Mouse (Mus musculus) heart, adult 2 months (tissue): ENCODE measurements around the gene Fads6. TPM values are rescaled to one million over a fixed set of nuclear protein-coding genes. Genes with fewer than 3 reads are reported as not detected.
A peak's percentile ranks its signal among the peaks of the same experiment; 100 is the strongest.

Experiments
- DNase-seq, 2 experiments: peaks; one replicate each; pipeline ENCODE4 v3.0.0; 2021
- H3K27ac ChIP-seq: fragments of 200-600 bp; 2 replicates; pipeline ENCODE4 v1.8.1; 2022
- H3K27me3 ChIP-seq: fragments of 200-500 bp; 2 replicates; pipeline ENCODE4 v1.6.1; 2012; ENCODE audit warnings: mild to moderate bottlenecking, low read length, inconsistent platforms, mixed read lengths; ENCODE audit not compliant: control insufficient read depth, insufficient read depth
- H3K36me3 ChIP-seq: fragments of 200-500 bp; 2 replicates; pipeline ENCODE4 v1.6.1; 2012; ENCODE audit warnings: low read length, inconsistent platforms; ENCODE audit not compliant: control insufficient read depth, insufficient read depth
- H3K4me1 ChIP-seq: fragments of 200-500 bp; 2 replicates; pipeline ENCODE4 v1.6.1; 2011; ENCODE audit warnings: low read length; ENCODE audit not compliant: control insufficient read depth, insufficient read depth
- H3K4me3 ChIP-seq: fragments of 200-600 bp; 2 replicates; pipeline ENCODE4 v1.8.1; 2022
- H3K79me2 ChIP-seq: fragments of 200-500 bp; replicated peaks from 2 replicates; pipeline ENCODE4 v1.6.1; 2012; ENCODE audit warnings: mild to moderate bottlenecking, inconsistent platforms, low read length, moderate library complexity, mixed read lengths; ENCODE audit not compliant: control insufficient read depth, insufficient read depth
- H3K9ac ChIP-seq: fragments of 200-500 bp; 2 replicates; pipeline ENCODE4 v1.6.1; 2012; ENCODE audit warnings: low read depth, mild to moderate bottlenecking, control low read depth, inconsistent platforms, low read length, mixed read lengths
- CTCF ChIP-seq: fragments of 200-600 bp; IDR thresholded peaks from 2 replicates; pipeline ENCODE4 v1.8.1; 2022; ENCODE audit warnings: antibody characterized with exemption, mild to moderate bottlenecking, moderate library complexity
- EP300 ChIP-seq: fragments of 200-500 bp; IDR thresholded peaks from 2 replicates; pipeline ENCODE4 v1.6.1; 2011; ENCODE audit warnings: low read depth, low read length, control low read depth; ENCODE audit not compliant: insufficient read depth
- POLR2A ChIP-seq: fragments of 200-500 bp; IDR thresholded peaks from 2 replicates; pipeline ENCODE4 v1.6.1; 2011; ENCODE audit warnings: mild to moderate bottlenecking, low read depth, low read length, control low read depth; ENCODE audit not compliant: insufficient read depth
- WGBS: fragments of 180-500 bp; shearing (Covaris S2); methylation state at CpG from one replicate; pipeline ENCODE4 v1.1.7; 2018; 5-methylcytosine and 5-hydroxymethylcytosine counted together
- intact Hi-C: fragments of 180-260 bp; cut with DNase I; formaldehyde crosslinking; loops from one replicate; pipeline ENCODE4 v1.15.1; 2025
- polyA plus RNA-seq: library from polyadenylated mRNA; depleted of rRNA; stranded (reverse); fragments of >200 nt; gene quantifications from 2 replicates; pipeline ENCODE4 v1.2.3, GENCODE M21; 2012
- total RNA-seq, 2 experiments: library from RNA; stranded (reverse); gene quantifications; 2 replicates each; pipeline ENCODE4 v1.2.3; 2021

Fads6 gene
- total and polyA plus RNA-seq, 3 experiments, result 1.6 to 1.9 (median 1.8) TPM

DNA sequence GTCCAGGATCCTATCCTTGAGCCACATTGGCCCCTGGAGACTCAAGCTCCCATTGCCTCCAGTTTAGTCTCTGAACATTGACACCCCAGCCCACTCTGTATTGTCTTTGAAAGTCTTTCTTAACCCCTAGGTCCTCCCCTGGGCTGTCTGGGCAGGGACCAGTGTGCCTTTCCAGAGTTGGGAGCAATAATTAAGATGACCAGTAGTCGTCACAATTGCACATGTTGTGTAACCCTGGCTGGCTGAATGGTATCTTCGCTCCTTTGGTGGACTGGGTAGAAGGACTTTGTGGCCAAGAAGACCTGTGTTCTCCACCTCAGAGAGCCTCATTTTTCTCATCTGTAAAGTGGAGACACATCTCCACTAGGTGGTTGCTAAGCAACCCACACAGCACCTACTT, 16.8 kb upstream of the Fads6 start:
- TF ChIP-seq POLR2A (no peak), CTCF (peak; percentile 50)
- H3K27me3 ChIP-seq, result peaks cover 11% of the 10 kb centered on the region

DNA sequence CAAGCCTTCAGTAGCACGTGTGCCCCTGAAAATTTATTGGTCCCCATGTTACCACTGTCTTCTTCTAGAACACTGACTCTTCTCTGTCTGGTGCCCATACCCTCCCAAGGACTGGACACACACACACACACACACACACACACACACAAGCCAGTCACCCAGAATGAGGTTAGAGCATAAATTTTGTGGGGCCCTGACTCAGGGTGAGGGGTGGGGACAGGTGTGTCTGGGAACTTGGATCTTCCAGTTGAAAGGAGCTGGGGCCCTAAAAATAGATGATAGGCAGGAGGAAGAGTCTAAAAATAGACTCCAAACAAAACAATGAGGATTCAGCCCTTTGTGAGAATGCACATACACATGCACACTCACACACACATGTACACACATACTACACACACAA, 11.3 kb upstream of the Fads6 start:
- intact Hi-C loops, result no loop called here
- Histone ChIP-seq H3K27ac (no peak overlapping the region), H3K9ac (no peak overlapping the region), H3K27me3 (no peaks in the 10 kb centered on the region), H3K79me2 (no peaks in the 10 kb centered on the region), H3K4me1 (no peaks in the 10 kb centered on the region), H3K4me3 (no peak overlapping the region), H3K36me3 (no peaks in the 10 kb centered on the region)
- no peak for TF ChIP-seq CTCF
- TF ChIP-seq EP300, result no peak
- no peak for TF ChIP-seq POLR2A
- DNase-seq, result no peak
- 67% methylated on average over 1 of the region's 1 CpGs for WGBS

More for the DNA sequence above, 16.8 kb upstream of the Fads6 start:
- no peak overlapping the region for H3K4me3 ChIP-seq
- H3K27ac ChIP-seq, result no peak overlapping the region
- no peak for DNase-seq
- no peaks in the 10 kb centered on the region for H3K4me1 ChIP-seq
- H3K36me3 ChIP-seq, result no peaks in the 10 kb centered on the region
- no peaks in the 10 kb centered on the region for H3K79me2 ChIP-seq
- no peak overlapping the region for H3K9ac ChIP-seq
- intact Hi-C loops, result loop anchor here (5.0 kb wide), 1 partner anchor 38 kb away; no protein-coding TSS in a partner anchor
- 15% methylated on average over 2 of the region's 2 CpGs for WGBS

DNA sequence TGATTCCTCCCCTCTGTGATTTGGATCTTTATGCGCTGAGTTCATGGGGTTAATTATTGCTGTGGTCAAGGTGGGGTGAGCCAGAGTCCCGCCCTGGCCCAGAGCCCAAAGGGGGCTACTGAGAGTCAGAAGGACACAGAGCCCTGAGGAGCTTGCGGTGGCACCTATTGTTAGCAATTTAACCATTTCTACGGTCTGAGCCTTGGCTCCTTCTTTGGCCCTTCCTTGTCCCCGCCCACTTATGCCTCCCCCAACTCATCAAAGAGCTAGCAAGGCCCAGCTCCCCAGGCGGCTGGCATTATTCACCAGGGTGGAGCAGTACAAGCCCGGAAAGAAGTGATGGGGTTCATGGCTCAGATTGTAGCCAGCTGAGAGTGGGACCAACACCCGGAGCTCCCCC, 9.4 kb upstream of the Fads6 start, which contains the start of gene Otop2:
TSS of gene Otop2 (plus strand) at position 301 of the 400 bp plus-strand sequence.
- Histone ChIP-seq H3K27me3 (no peaks in the 10 kb centered on the region), H3K4me1 (no peaks in the 10 kb centered on the region), H3K36me3 (no peaks in the 10 kb centered on the region), H3K4me3 (no peak within 1 kb of the TSS), H3K27ac (no peak within 1 kb of the TSS), H3K9ac (no peak within 1 kb of the TSS), H3K79me2 (no peaks in the 10 kb centered on the region)
- intact Hi-C loops, result no loop called here
- no peak for TF ChIP-seq CTCF
- no peak for TF ChIP-seq POLR2A
- no peak for TF ChIP-seq EP300
- 51% methylated on average over 8 of the region's 8 CpGs for WGBS
- no peak for DNase-seq

DNA sequence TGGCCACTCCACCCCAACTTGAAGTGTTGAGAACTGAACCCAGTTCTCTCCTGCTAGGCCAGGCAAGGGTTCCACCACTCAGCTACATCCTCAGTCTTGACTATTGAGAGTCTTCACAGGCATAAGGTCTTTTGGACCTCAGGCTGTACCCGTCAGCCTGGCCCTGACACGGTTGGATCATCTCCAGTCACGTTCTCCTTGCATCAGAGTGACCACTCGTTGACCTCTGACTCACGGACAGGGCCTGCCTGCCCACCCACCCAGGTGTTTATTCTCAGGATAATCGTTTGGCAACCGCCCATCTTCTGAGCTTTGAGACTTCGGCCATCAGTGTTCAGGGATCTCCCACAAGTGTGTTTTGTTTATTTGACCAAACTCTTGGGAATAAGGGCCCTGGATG, 5.7 kb upstream of the Fads6 start:
- intact Hi-C loops, result no loop called here
- no peak for DNase-seq
- Histone ChIP-seq H3K36me3 (no peaks in the 10 kb centered on the region), H3K4me3 (no peak overlapping the region), H3K79me2 (no peaks in the 10 kb centered on the region), H3K27me3 (no peaks in the 10 kb centered on the region), H3K9ac (no peak overlapping the region), H3K27ac (no peak overlapping the region), H3K4me1 (no peaks in the 10 kb centered on the region)
- TF ChIP-seq POLR2A, result no peak
- TF ChIP-seq CTCF, result no peak
- no peak for TF ChIP-seq EP300
- WGBS, result 55% methylated on average over 8 of the region's 8 CpGs

DNA sequence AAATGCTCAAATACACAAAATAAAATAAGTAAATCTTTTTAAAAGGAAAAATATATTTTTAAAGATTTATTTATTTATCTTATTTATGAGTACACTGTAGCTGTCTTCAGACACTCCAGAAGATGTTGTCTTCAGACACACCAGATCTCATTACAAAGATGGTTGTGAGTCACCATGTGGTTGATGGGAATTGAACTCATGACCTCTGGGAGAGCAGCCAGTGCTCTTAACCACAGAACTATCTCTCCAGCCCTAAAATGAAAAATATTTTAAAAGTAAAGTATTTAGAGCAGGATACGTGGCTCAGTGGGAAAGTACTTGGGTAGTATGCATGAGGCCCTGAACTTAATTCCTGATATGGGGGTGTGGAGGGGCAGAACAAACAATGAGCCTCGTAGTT, 3.9 kb upstream of the Fads6 start:
- no peak overlapping the region for H3K9ac ChIP-seq
- 0 out of 2 replicates have a peak, but pooled peaks cover 3% of the 10 kb centered on the region for H3K27me3 ChIP-seq
- no peak overlapping the region for H3K4me3 ChIP-seq
- intact Hi-C loops, result no loop called here
- TF ChIP-seq CTCF (no peak), POLR2A (no peak), EP300 (no peak)
- DNase-seq, result no peak
- H3K36me3 ChIP-seq, result no peaks in the 10 kb centered on the region
- H3K79me2 ChIP-seq, result no peaks in the 10 kb centered on the region
- no peaks in the 10 kb centered on the region for H3K4me1 ChIP-seq
- H3K27ac ChIP-seq, result no peak overlapping the region
- WGBS, result 83% methylated on average over 2 of the region's 2 CpGs

DNA sequence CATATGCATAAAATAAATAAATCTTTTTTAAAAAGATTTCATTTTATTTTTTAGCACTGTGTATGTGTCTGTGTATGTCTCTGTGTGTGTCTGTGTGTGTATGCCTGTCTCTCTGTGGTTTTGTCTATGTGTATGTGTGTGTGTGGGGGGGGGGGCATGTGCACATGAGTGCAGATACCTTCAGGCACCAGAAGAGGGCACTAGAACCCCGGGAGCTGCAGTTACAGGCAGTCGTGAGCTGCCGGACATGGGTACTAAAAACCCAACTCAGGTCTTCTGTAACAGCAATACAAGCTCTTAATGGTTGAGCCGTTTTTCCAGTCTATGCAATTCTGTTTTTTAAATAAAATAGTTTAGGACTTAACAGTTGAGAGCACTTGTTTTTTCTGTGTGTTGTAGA, 3.3 kb upstream of the Fads6 start:
- DNase-seq, result no peak
- Histone ChIP-seq H3K79me2 (no peaks in the 10 kb centered on the region), H3K9ac (no peak overlapping the region), H3K4me1 (no peaks in the 10 kb centered on the region), H3K27ac (no peak overlapping the region), H3K27me3 (0 out of 2 replicates have a peak, but pooled peaks cover 3% of the 10 kb centered on the region), H3K4me3 (no peak overlapping the region), H3K36me3 (no peaks in the 10 kb centered on the region)
- TF ChIP-seq POLR2A (no peak), EP300 (no peak), CTCF (no peak)
- intact Hi-C loops, result no loop called here
- WGBS, result 79% methylated on average over 4 of the region's 4 CpGs
